Mouse (Mus musculus) brain, embryonic 18.5 days (tissue): ENCODE results near the gene Slc13a3.

Experiments
- DNase-seq: peaks from one replicate; pipeline ENCODE4 v3.0.0-alpha.2; 2012; ENCODE audit warnings: low read depth, low spot score

The Slc13a3 gene

GRCm38 (mm10) chr2:165414321-165414720, 58.7 kb downstream of the Slc13a3 start:
- DNase-seq: no peak

- DNase-seq: no peak
Observed at GRCm38 (mm10) chr2:165413884-165414283, 59.1 kb downstream of the Slc13a3 start.

- DNase-seq: no peak
Observed at GRCm38 (mm10) chr2:165407700-165408301, 65.2 kb downstream of the Slc13a3 start.

GRCm38 (mm10) chr2:165405351-165405750, 67.7 kb downstream of the Slc13a3 start:
- DNase-seq: no peak

- no peak for DNase-seq
Observed at GRCm38 (mm10) chr2:165404951-165405350, 68.1 kb downstream of the Slc13a3 start.

GRCm38 (mm10) chr2:165398164-165398785, 74.8 kb downstream of the Slc13a3 start:
- DNase-seq: no peak

GRCm38 (mm10) chr2:165397502-165398163, 75.4 kb downstream of the Slc13a3 start:
- DNase-seq: no peak

- DNase-seq: no peak
Observed at GRCm38 (mm10) chr2:165396831-165397501, 76.1 kb downstream of the Slc13a3 start.

- DNase-seq: no peak
Observed at GRCm38 (mm10) chr2:165392156-165392555, 80.9 kb downstream of the Slc13a3 start.

GRCm38 (mm10) chr2:165391561-165391960, 81.5 kb downstream of the Slc13a3 start:
- DNase-seq: no peak

- no peak for DNase-seq
Observed at GRCm38 (mm10) chr2:165389299-165389952, 83.6 kb downstream of the Slc13a3 start.

- DNase-seq: peak; percentile 92
Observed at GRCm38 (mm10) chr2:165387844-165388495, 85.1 kb downstream of the Slc13a3 start, which contains the start of gene Zfp334. TSS of gene Zfp334 (minus strand) at chr2:165388259.

- DNase-seq: no peak
Observed at GRCm38 (mm10) chr2:165387370-165387769, 85.7 kb downstream of the Slc13a3 start.

GRCm38 (mm10) chr2:165380050-165380449, 93.0 kb downstream of the Slc13a3 start:
- no peak for DNase-seq

GRCm38 (mm10) chr2:165376001-165376400, 97.0 kb downstream of the Slc13a3 start:
- no peak for DNase-seq

- DNase-seq: no peak
Observed at GRCm38 (mm10) chr2:165375478-165375877, 97.6 kb downstream of the Slc13a3 start.

- no peak for DNase-seq
Observed at GRCm38 (mm10) chr2:165371066-165371465, 102.0 kb downstream of the Slc13a3 start.

- no peak for DNase-seq
Observed at GRCm38 (mm10) chr2:165370348-165370747, 102.7 kb downstream of the Slc13a3 start.

GRCm38 (mm10) chr2:165368496-165368895, 104.5 kb downstream of the Slc13a3 start, which contains the start of gene Zfp663:
TSS of gene Zfp663 (minus strand) at chr2:165368729.
- no peak for DNase-seq

GRCm38 (mm10) chr2:165367868-165368439, 105.1 kb downstream of the Slc13a3 start:
- DNase-seq: no peak

- DNase-seq: no peak
Observed at GRCm38 (mm10) chr2:165367047-165367520, 105.9 kb downstream of the Slc13a3 start.
